Mouse (Mus musculus): ENCODE data around the gene Rabl6. TPM values are rescaled to one million over a fixed set of nuclear protein-coding genes. Genes with fewer than 3 reads are reported as not detected.
A peak's percentile ranks its signal among the peaks of the same experiment; 100 is the strongest.

Rabl6 gene
- polyA plus RNA-seq, 1 experiment from 2014 or later, result 76.8 TPM

- Histone ChIP-seq H3K27me3 (peaks cover 34% of the 10 kb centered on the region), H3K27ac (no peak within 1 kb of the TSS), H3K4me3 (replicated peaks) (peak within 1 kb of the TSS; percentile 41), H3K9ac (peak within 1 kb of the TSS; percentile 48; the same call in 1 of the 2 replicates), H3K9me3 (no peaks in the 10 kb centered on the region), H3K4me1 (peaks cover 10% of the 10 kb centered on the region; the same call in 1 of the 2 replicates), H3K4me2 (peak within 1 kb of the TSS; percentile 69), H3K36me3 (replicated peaks) (no peaks in the 10 kb centered on the region)
- WGBS, result 8% methylated on average over 34 of the region's 34 CpGs
- ATAC-seq (ENCODE audit: low FRiP score), result peak; percentile 89
Measured at GRCm38 (mm10) chr2:25621229-25622200, 13.2 kb upstream of the Rabl6 start, which contains the start of gene Tmem141. Tmem141 (minus strand) TSS chr2:25622005.

GRCm38 (mm10) chr2:25620852-25621228 is 12.5 kb upstream of the Rabl6 start:
- peaks cover 14% of the 10 kb centered on the region; the same call in 1 of the 2 replicates for H3K4me1 ChIP-seq
- H3K4me3 ChIP-seq (replicated peaks), result no peak overlapping the region
- H3K9ac ChIP-seq, result no peak overlapping the region
- peaks cover 41% of the 10 kb centered on the region for H3K27me3 ChIP-seq
- H3K9me3 ChIP-seq, result no peaks in the 10 kb centered on the region
- WGBS, result 93% methylated on average over 4 of the region's 4 CpGs
- H3K27ac ChIP-seq, result no peak overlapping the region
- ATAC-seq (ENCODE audit: low FRiP score), result no peak
- H3K4me2 ChIP-seq, result peak overlapping the region; percentile 69
- no peaks in the 10 kb centered on the region for H3K36me3 ChIP-seq (replicated peaks)

DNA sequence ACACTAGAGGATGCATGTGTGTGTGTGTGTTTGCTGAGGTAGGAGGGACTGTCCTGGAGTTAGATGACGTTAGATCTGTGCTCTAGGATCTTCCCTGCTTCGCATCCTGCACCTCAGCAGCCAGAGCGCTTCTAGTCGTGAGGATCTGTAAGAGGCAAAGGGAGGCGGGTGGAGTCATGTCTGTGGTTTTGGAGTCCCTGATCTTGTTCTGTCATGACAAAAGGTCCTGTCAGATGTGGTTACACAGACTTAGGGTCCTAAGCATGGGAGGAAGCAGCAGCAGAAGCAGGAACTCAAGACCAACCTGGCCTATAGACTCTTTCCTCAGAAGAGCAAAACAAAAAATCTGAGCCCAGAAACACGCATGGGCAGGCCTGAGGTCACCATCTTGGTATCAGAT is 12.1 kb upstream of the Rabl6 start:
- no peak overlapping the region for H3K9ac ChIP-seq
- no peak for ATAC-seq (ENCODE audit: low FRiP score)
- peaks cover 45% of the 10 kb centered on the region for H3K27me3 ChIP-seq
- 80% methylated on average over 6 of the region's 6 CpGs for WGBS
- H3K4me2 ChIP-seq, result no peak overlapping the region
- H3K36me3 ChIP-seq (replicated peaks), result no peaks in the 10 kb centered on the region
- no peak overlapping the region for H3K27ac ChIP-seq
- H3K9me3 ChIP-seq, result no peaks in the 10 kb centered on the region
- H3K4me3 ChIP-seq (replicated peaks), result no peak overlapping the region
- peaks cover 14% of the 10 kb centered on the region; the same call in 1 of the 2 replicates for H3K4me1 ChIP-seq

DNA sequence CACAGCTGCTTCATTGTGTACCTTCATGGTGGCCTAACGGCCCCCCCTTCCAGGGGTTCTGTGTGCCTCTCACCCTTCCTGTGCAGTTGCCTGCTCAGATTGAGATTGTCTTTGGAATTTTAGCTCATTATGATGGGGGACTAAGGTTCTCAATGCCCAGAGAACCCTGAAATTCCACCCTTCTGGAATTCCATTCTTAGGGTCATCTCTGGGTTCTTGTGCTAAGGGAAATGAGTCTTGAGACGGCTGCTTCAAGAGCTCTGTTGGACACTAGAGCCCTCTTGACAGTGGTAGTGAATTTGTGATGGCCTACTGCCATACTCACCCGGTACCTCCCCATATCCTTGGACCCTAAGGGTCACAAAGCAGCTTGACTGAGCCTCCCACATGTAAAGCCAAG is 9.3 kb upstream of the Rabl6 start, which contains the start of gene Ccdc183:
Gene Ccdc183 (minus strand): TSS at position 101 of the 400 bp plus-strand sequence.
- Histone ChIP-seq H3K4me2 (no peak within 1 kb of the TSS), H3K36me3 (replicated peaks) (no peaks in the 10 kb centered on the region), H3K9me3 (no peaks in the 10 kb centered on the region), H3K27ac (no peak within 1 kb of the TSS), H3K27me3 (peaks cover 54% of the 10 kb centered on the region), H3K4me3 (replicated peaks) (no peak within 1 kb of the TSS), H3K9ac (no peak within 1 kb of the TSS), H3K4me1 (peaks cover 14% of the 10 kb centered on the region; the same call in 1 of the 2 replicates)
- 90% methylated on average over 3 of the region's 3 CpGs for WGBS
- no peak for ATAC-seq (ENCODE audit: low FRiP score)

DNA sequence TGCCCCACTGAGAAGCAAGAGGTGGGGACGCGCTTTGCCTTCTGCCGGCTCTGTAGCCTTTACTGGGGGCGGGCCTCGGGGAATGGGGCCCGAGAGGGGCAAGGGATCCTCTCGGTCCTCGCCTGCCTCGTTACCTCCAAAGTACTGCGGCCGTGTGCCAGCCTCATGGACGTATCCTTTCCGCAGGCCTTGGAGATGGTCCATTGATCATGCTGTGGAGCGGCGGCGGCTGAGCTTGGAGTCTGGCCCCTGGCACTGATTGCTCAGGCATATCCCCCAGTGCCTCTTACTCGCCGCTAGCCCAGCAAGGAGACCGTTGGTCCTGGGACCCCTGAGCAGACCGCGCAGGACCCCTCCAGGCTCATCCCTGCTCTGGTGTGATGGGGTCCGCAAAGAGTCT is 8.1 kb upstream of the Rabl6 start:
- Histone ChIP-seq H3K4me1 (peaks cover 8% of the 10 kb centered on the region; the same call in 1 of the 2 replicates), H3K9ac (no peak overlapping the region), H3K27me3 (peaks cover 54% of the 10 kb centered on the region), H3K4me2 (0 out of 2 replicates have a peak overlapping the region, but pooled peaks have one; percentile 13), H3K4me3 (replicated peaks) (no peak overlapping the region), H3K27ac (no peak overlapping the region), H3K36me3 (replicated peaks) (no peaks in the 10 kb centered on the region), H3K9me3 (no peaks in the 10 kb centered on the region)
- no peak for ATAC-seq (ENCODE audit: low FRiP score)
- 28% methylated on average over 22 of the region's 22 CpGs for WGBS

DNA sequence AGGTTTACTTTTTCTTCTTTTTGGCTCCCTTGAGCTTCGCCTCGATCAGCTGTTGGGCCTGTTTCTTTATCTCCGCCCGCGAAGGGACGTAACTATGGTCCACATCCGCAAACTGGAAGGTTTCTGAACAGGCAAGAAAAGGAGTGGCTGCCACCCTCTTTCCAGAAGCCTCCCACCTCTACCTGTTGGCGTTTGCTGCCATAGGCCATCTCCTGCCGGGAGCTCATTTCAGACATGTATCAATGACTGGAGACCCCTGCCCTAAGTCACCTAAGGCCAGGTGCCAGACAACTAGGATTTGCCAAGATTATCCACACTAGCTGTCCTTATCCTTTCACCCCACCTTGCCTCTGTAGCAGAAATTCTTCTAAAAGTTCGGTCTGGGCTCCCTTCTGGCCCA is 350 bp upstream of the Rabl6 start:
- no peaks in the 10 kb centered on the region for H3K9me3 ChIP-seq
- no peak overlapping the region; the same call in 1 of the 2 replicates for H3K9ac ChIP-seq
- peaks cover 21% of the 10 kb centered on the region; the same call in 1 of the 2 replicates for H3K27me3 ChIP-seq
- peak overlapping the region; percentile 98 for H3K4me3 ChIP-seq (replicated peaks)
- peak overlapping the region; percentile 91; the same call in 1 of the 2 replicates for H3K27ac ChIP-seq
- H3K4me2 ChIP-seq, result peak overlapping the region; percentile 73
- no peaks in the 10 kb centered on the region for H3K36me3 ChIP-seq (replicated peaks)
- WGBS, result 76% methylated on average over 10 of the region's 10 CpGs
- peak; percentile 9; the same call in 1 of the 2 replicates for ATAC-seq (ENCODE audit: low FRiP score)
- H3K4me1 ChIP-seq, result peaks cover 20% of the 10 kb centered on the region

DNA sequence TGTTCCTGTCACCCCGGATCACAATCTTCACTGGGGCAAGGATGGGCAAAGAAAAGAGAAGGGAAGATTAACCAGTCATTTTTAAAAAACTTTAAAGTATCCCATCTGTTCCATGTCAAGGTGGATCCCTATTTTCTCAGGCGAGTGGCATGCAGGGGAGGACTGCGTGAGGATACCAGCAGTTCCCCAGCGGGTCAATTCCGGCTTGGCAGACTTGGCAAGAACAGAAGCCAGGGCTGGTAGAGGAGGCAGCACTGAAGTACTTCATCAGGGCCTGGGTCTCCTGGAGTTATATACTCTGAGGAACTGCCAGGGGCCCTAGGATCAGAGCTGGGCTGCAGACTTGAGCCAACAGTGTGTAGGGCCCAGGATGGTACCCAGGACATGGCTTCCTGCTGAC is 5.8 kb downstream of the Rabl6 start:
- Histone ChIP-seq H3K27me3 (no peaks in the 10 kb centered on the region), H3K36me3 (replicated peaks) (peaks cover 56% of the 10 kb centered on the region), H3K9me3 (no peaks in the 10 kb centered on the region), H3K9ac (no peak overlapping the region), H3K27ac (no peak overlapping the region), H3K4me1 (peaks cover 16% of the 10 kb centered on the region), H3K4me2 (no peak overlapping the region), H3K4me3 (replicated peaks) (no peak overlapping the region)
- no peak for ATAC-seq (ENCODE audit: low FRiP score)
- WGBS, result 97% methylated on average over 5 of the region's 5 CpGs

DNA sequence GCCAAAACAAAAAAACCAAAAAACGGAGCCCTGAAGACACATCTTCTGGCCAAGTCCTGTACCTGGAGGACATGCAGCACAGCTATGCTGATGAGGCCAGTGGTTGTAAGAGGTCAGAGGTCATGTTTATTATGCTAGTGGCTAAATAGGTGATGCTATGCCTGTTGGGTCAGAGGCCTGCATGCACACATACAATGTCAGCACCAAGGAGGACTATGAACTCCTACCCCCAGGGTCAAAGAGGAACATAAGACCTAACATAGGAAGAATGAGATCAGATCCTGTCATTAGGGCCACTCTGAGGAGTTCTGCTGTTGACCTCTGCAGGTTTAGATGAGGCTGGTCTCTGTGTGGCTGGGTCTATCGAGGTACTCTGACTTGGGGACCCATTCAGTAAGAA is 8.3 kb downstream of the Rabl6 start:
- no peaks in the 10 kb centered on the region for H3K4me1 ChIP-seq
- no peaks in the 10 kb centered on the region for H3K9me3 ChIP-seq
- ATAC-seq (ENCODE audit: low FRiP score), result no peak
- no peak overlapping the region for H3K9ac ChIP-seq
- H3K27ac ChIP-seq, result no peak overlapping the region
- no peak overlapping the region for H3K4me3 ChIP-seq (replicated peaks)
- peaks cover 81% of the 10 kb centered on the region for H3K36me3 ChIP-seq (replicated peaks)
- no peak overlapping the region for H3K4me2 ChIP-seq
- WGBS, result 91% methylated on average over 2 of the region's 2 CpGs
- H3K27me3 ChIP-seq, result no peaks in the 10 kb centered on the region

- no peak for ATAC-seq (ENCODE audit: low FRiP score)
Measured at GRCm38 (mm10) chr2:25598749-25599148, 9.6 kb downstream of the Rabl6 start.

GRCm38 (mm10) chr2:25596765-25597510 is 11.4 kb downstream of the Rabl6 start:
- H3K9ac ChIP-seq, result no peak overlapping the region

More at GRCm38 (mm10) chr2:25598749-25599148, 9.6 kb downstream of the Rabl6 start:
- Histone ChIP-seq H3K9ac (no peak overlapping the region), H3K4me3 (replicated peaks) (no peak overlapping the region), H3K4me2 (no peak overlapping the region), H3K4me1 (no peaks in the 10 kb centered on the region), H3K27me3 (no peaks in the 10 kb centered on the region), H3K9me3 (no peaks in the 10 kb centered on the region), H3K27ac (no peak overlapping the region), H3K36me3 (replicated peaks) (peaks cover 89% of the 10 kb centered on the region)
- 97% methylated on average over 1 of the region's 1 CpGs for WGBS

DNA sequence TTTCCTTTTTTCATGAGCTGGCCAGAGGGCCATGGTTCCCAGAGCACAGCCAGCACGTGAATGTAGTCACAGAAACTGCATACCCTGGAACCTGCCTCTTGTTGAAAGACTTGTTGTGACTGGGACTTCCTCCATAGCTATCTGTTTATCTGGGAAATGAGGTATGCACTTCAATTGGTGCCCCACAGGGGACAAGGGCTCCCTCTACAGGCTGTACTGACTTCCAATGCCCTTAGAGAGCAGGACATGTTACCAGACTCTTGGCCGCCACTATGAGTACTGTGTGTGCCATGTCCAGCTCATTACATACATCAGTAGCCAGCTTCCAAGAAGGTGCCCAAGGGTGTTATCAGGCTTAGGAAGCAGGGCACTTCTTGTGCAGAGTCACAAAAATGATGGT is 16.5 kb downstream of the Rabl6 start:
- Histone ChIP-seq H3K9me3 (no peaks in the 10 kb centered on the region), H3K4me3 (replicated peaks) (no peak overlapping the region), H3K36me3 (replicated peaks) (peaks cover 86% of the 10 kb centered on the region), H3K9ac (no peak overlapping the region), H3K4me2 (no peak overlapping the region), H3K27me3 (no peaks in the 10 kb centered on the region), H3K27ac (no peak overlapping the region), H3K4me1 (no peaks in the 10 kb centered on the region)
- no peak for ATAC-seq (ENCODE audit: low FRiP score)
- WGBS, result 86% methylated on average over 2 of the region's 2 CpGs

More at GRCm38 (mm10) chr2:25596765-25597510, 11.4 kb downstream of the Rabl6 start:
- Histone ChIP-seq H3K9me3 (no peaks in the 10 kb centered on the region), H3K27ac (no peak overlapping the region), H3K4me3 (replicated peaks) (no peak overlapping the region), H3K4me2 (no peak overlapping the region), H3K4me1 (no peaks in the 10 kb centered on the region), H3K36me3 (replicated peaks) (peaks cover 95% of the 10 kb centered on the region), H3K27me3 (no peaks in the 10 kb centered on the region)
- ATAC-seq (ENCODE audit: low FRiP score), result no peak
- WGBS, result 97% methylated on average over 5 of the region's 5 CpGs
